Mouse (Mus musculus) right cerebral cortex, postnatal 25 days (tissue): ENCODE results near the gene Zfp62.
"Not testable (repeated sequence)": the region's sequence is repeated elsewhere in the genome, so short reads cannot be mapped to it uniquely, and the experiment has no call there.

Experiments
- DNase-seq: peaks from one replicate; pipeline ENCODE4 v3.0.0; 2022

The Zfp62 gene

DNA sequence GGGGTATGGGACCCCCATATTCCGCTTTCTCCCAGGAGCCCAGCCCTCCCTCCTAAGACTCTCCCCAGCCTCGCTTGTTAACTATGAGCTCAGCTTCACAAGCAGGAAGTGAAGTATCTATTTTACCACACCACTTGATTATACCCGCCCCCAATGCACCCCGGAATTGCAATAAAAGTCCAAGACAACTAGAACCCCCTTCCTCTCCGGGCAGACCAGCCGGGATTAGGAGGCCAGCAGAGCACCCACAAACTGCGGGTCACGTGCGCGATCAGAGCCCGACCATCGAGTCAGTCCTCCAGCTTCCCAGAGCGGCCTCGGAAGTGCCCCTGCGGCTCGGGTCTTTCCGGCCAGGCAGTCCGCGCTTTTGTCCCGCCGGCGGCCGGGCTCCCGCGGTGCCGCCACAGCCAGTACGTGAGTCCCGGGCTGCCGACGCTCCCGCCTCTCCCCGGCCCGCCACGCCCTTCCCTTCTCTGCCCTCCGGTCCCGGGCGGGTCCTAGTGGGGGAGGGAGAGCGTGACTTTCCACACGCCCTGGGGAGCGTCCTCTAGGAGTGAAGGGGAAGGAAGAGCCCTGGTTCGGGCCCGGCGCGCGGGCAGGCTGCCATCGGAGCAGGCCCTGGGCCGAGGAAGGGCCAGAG lies at the start of gene Zfp62:
Zfp62 (plus strand) TSS at position 164 of the 640 bp plus-strand sequence.
- DNase-seq, result peak; percentile 92

DNA sequence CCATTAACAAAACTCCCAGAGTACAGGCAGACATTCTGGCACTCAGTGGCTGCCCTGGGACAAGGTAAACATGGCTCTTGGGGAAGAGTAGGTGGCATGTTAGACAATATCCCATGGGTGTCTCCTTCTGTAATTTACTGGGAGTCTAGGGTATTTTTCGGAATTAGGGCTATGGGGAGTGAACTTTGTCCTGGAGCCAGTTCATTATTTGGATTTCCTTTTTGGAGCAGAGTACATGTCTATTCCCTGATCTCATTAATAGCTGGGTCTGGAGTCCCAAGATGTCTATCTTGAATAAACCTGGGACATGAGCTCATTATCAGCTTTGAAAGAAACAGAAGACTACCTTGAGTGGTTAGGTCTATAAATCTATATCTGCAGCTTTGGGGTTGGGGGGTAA lies 49.0 kb upstream of the Zfp62 start, which contains the start of gene Olfr1394:
Olfr1394 (plus strand) TSS at position 301 of the 400 bp plus-strand sequence.
- DNase-seq, result no peak

DNA sequence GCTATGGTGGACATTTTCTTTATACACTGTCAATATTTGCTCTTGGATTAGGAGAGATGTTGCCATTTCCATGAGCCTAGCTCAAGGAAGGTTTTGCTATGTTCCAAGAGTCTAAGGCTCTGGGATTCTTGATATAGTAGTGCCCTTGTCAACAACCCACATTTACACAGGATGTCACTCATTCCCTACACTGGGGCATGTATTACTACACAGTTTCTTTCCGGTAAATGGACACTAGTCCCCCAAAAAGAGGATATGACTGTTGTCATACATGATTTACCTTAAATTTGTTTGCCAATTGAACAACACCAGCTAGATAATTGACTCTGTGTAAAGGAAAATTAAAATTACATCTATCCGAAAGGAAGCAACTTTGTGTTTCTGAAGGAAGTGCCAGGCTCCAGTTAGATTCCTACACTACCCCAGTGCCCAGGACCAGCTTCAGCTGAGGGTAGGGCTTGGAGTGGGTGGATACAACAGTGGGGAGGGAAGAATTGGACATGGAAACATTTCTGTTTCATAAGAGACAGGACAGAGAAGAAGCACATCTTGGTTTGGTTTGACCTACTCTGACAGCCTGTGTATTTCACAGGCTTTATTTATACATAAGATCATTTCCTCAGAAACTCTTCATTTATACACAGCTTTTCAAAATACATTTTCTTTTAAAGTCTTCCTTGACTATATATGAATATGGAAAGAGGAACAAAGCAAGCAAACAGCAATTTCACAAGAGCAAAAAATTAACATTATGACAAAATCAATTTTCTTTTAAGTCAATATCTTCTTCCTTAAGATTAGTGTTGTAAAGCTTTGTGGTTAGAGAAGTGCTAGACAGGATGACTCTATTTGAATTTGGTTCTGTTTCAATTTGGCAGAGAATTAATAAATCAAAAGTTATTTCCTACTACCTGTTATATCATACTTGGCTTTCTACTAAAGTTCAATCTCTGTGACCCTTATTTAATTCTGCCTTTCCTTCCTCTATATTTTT lies 46.0 kb upstream of the Zfp62 start:
- no peak for DNase-seq

DNA sequence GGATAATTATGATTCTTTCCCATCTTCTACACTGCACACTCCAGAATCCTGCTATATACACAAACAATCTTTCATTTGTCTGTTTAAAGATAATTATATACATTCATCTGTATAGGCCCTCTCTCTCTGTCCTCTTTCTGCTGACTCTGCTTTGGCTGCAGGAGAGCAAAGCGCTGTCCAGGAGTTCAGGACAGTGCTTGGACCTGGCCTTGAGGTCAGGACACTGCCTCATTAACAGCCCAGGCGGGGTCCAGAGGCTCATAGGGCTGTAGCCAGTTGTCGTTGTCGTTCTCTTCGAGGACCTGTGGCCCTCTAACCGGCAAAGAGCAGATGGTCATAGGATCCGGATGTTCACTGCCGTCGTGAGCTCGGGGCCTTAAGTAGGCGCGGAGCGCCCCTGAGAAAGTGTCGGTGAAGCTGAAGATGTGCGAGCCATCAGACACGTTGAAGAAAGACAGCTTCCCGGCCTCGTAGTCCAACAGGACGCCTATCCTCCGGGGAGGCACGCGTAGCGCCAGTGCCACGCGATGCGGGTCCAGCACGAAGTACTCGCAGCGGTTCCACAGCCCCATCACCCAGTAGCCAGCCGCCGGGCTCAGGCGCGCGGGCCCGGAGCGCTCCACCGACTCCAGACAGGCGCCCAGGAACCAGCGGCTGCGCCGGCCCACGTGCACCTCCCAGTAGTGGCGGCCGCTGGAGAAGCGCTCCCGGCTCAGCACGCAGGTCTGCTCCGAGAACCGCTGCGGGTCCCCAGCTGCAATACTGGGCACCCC lies 34.1 kb upstream of the Zfp62 start:
- DNase-seq, result peak; percentile 47

DNA sequence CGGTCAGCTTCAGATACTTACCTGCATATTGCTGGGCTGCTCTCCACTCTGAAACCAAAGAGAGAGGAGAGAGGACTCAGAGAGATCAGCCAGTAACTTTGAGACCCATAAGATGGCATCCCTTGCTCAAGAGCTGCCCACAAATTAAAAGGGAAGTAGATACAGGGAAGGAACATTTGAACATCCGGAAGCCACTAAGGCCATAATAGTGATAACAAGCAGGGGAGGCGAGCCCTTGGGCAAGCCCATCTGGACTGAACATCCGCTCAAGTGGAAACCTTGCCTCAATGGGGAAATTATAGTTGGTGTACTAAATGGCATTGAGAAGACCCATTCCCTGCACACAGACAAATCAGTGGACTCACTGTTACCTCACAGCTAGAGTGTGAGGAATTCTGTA lies 32.5 kb upstream of the Zfp62 start:
- no peak for DNase-seq

DNA sequence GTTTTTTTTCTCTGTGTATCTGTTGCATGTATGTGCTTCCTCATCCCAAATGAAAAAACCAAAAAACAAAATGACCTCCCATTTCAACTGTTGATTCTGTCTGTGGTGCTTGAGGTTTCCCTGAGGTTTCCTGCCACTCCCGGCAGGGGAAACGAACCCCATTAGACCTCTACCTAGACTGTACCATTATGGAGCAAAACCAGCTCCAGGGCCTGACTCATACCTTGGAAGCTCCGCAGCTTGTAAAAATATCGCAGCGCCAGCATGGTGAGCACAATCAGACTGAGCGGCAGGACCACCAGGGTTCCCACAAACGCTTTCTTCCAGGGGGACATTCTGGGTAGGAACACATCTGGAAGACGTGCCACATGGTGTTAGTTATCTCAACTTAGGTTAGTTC lies 27.7 kb upstream of the Zfp62 start:
- no peak for DNase-seq

DNA sequence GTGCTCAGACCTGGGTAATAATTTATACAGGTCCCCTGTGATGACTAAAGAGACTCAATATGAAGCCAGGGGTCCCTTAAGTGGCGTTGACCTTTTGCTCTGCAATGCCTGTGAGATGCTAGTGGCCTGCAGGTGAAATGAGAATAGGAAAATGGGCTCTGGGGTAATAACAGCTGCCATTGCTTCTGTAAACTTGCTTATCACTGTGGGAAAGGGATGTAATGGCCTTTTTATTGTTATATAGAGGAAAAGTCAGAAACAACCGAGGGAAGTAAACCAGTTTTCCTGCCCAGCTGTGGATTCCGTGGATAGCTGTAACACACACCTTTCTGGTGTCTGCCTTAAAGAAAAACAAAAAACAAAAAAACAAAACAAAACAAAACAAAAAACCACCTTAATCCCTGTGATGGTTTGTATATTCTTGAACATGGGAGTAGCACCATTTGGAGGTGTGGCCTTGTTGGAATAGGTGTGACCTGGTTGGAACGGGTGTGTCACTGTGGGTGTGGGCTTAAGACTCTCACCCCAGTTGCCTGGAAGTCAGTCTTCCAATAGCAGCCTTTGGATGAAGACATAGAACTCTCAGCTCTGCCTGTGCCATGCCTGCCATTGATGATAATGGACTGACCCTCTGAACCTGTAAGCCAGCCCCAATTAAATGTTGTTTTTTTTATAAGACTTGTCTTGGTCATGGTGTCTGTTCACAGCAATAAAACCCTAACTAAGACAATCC lies 26.9 kb upstream of the Zfp62 start:
- DNase-seq, result not testable (repeated sequence)

DNA sequence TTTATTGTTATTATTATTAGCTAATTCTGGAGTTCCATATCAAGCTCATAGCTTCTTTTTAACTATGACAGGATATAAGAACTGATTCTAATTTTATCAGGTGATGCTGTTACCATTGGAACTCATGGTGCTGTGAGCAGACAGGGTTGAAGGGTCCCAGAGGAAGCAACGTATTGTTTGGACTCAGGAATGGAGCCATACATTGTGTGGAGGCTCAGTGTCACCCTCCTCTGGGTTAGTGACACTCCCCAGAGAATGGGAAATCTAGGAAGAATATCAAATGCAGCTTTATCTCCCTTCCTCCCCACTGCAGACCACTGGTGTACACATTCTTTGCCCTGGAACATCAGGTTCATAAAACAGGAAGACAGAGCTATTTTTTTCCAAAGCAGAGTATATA lies 19.9 kb upstream of the Zfp62 start:
- no peak for DNase-seq

DNA sequence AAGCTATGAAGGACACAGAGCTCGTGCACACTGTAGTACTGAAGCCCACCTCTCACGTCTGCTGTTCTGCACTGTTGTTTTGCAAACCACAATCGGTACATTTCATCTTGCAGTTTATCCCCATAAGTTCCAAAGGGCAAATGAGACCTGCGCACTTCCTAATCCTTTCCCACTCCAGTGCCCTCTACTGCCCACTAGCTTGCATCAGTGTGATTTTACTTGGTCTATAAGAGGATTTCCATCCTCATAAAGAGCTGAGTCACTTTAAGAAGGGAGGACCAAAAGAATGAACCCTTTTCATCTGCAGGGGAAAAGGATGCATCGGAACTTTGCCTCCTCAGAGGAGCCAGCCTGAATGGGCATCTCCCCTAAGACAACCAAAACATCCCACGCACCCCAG lies 16.6 kb upstream of the Zfp62 start:
- DNase-seq, result no peak

DNA sequence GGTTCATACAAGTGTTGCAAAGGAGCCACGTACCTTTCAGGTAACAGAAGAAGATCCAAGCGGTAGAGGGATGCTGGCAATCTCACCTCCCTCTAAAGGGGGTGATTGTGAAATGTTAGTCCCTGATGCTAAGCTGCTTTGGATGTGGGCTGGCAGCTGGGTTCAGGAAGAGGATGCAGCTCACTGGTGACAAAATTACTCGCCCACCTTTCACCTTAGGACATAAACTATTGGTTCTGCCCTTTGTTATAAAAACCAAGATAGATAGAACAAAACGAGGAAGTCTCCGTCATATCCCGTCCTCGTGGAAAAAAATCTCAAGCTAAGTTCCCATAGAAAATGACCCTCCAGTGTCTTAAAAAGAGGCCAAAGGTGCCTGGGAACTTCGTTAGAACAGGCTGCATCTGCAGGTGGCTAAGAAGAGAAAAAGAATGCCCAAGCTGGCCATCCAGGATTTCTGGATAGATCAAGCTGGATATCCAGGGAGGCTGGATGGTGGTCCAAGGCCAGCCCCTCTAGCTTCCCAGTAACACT lies 16.1 kb upstream of the Zfp62 start, which contains the start of gene Btnl9:
Btnl9 (minus strand) TSS at position 205 of the 534 bp plus-strand sequence.
- DNase-seq, result no peak

DNA sequence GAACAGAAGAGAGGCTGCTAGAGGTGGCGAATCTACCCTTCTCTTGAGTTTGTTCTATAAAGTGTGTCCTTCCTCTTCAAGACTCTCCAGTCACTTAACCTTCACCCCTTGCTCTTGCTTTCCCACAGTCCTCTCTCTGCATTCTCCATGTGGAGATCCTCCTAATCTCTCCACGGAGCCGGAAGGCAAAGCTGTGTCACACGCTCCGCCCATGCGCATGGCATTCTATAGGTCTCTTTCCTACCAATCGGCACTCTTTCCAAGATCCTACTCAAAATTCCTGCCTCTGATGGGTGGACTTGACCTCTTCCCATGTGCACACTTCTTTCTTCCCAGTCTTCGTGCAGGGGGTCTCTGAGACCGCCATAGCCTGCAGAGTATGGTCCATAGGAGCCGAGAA lies 15.4 kb upstream of the Zfp62 start:
- no peak for DNase-seq

DNA sequence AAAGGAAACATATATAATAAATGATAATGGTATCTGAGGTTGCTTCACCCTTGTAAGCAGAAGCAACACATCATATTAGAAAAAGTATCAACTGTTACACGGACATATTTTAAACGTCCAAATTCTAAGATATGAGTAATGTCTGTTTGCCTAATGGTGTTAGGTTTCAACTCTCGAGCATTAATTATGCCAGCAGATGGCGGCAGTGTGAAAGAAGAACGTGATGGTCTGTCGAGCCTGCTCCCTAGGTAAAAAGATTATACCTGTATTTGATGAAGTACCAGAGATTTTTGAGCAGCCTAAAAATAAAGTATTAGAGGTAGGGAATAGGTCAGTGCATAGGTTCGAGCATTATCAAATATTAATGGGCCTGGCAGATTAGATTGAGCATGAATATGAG lies 13.4 kb upstream of the Zfp62 start:
- peak; percentile 40 for DNase-seq

DNA sequence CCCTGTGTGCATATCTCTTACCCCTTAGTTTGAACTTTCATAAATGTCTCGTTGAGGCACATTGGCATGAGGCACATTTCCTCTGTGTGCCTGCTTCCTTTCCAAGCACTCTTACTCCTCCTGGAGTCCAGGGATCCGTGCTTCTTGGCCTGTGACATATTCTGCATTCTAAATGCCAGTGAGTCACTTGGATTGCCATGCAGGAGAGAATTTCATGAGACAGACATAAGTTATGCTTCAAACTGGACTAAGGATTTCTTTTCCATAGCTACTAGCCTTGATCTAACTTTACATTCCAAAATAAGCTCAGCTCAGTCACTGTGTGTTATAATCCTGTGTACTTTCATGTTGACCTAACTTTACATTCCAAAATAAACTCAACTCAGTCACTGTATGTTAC lies 12.0 kb upstream of the Zfp62 start:
- DNase-seq, result no peak

DNA sequence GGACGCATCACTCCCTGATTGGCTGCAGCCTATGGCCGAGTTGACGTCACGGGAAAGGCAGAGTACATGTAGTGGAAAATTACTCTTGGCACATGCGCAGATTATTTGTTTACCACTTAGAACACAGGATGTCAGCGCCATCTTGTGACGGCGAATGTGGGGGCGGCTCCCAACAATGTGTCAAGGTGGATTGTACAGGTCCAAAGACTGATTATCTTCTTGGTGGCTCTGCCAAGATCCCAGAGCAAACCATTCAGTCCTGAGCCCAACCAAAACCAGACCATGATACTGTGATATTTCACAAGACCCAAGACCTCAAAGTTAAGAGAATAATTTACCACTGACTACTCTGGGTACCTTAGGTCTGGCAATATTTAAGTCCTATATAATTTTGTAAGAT lies 8.3 kb upstream of the Zfp62 start:
- DNase-seq, result not testable (repeated sequence)

DNA sequence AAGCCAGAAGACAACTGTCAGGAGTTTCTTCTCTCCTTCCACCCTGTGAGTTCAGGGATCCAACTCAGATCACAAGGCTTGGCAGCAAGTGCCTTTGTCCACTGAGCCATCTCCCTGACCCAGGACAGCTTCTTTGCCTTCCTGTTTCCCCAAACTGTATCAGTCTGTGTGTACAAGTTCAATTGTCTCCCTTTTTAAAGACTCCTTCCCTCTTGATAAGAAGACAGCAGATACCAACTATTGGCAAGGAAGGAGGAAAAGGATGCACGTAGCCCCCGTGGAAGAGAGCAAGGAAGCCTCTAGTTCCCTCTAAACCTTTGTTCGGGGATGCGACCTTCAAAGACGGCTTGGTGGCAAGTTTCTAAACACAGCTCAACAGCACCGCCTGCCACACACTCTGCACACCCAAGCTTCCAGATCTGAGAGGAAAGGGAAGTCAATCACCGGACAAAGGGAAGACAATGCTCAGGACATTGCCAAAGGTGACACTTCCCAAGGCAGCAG lies 7.2 kb upstream of the Zfp62 start:
- no peak for DNase-seq

DNA sequence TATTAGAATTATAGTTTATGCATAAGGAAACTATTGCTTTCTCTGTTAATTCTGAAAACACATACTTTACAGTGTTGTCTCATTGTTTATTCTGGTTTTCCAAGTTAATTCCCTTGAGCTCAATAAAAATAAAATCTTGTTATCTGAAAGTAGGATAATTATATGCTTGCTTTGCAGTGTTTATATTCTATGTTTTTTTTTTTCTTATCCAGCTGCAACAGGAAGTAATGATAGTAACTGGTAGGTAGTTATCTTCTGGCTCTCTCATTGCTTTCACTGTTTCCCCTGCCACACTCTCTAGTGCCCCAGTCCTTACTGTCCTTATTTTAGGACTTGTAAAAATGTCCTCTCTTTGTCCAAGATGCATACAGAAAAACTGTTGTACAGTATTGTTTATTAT lies 2.4 kb upstream of the Zfp62 start:
- DNase-seq, result no peak

DNA sequence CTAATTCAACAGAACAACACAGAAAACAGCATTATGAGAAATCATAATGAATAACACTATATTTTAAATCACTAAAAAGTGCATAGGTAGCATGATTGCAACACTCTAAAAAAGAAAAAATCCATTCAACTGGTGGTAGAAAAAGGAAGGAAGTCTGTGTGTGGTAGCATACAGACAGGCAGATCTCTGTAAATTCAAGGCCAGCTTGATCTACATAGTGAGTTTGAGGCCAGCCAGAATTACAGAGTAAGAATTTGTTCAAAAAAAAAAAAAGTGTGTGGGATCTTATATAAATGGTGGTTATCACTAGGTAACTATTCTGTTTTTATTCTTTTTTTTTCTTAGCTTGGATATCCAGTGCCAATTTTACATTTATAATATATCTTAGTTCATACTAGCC lies 1.9 kb upstream of the Zfp62 start:
- DNase-seq, result no peak

DNA sequence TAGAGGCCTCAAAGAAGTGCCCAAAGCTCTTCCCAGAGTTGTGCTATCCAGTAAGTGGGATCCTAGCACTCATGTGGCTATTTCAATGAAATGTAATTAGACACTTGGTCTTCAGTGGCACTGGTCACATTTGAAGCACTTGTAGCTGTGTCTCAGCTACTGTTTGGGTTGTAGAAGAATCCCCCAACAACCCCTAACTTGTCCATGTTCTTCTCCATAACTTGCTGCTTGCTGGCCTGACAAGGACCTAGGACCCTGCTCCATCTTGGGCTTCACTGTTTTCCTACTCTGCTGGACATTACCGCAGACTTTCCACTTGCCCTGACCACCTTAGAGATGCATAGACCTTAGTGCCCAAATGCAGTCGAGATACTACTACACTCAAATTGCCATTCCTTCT lies 1.0 kb upstream of the Zfp62 start:
- DNase-seq, result no peak

DNA sequence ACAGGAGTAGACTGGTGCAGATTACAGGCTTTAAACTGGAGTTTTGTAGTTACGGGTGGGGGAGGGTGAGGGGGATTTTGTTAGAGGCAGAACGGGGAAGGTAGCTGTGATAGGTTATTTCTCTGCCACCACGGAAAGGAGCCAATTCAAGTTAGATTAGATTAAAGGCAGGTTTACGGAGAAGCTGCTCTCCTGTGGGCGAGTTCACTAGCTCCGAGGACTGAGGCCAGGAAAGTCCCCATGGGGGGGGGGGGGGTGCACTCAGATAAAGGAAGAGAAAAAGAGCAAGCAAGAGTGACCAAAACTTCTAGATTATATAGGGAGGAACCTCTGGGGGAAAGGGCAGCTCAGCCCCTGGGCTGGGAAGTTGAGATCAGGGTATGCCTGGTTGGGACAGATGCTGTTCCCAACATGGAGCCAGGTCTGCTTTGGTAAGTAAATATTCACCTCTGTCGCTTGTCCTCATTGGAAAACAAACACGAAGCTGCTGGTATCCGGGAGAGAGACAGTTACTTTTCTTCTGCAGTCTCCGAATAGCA lies 500 bp upstream of the Zfp62 start:
- DNase-seq, result peak; percentile 14

DNA sequence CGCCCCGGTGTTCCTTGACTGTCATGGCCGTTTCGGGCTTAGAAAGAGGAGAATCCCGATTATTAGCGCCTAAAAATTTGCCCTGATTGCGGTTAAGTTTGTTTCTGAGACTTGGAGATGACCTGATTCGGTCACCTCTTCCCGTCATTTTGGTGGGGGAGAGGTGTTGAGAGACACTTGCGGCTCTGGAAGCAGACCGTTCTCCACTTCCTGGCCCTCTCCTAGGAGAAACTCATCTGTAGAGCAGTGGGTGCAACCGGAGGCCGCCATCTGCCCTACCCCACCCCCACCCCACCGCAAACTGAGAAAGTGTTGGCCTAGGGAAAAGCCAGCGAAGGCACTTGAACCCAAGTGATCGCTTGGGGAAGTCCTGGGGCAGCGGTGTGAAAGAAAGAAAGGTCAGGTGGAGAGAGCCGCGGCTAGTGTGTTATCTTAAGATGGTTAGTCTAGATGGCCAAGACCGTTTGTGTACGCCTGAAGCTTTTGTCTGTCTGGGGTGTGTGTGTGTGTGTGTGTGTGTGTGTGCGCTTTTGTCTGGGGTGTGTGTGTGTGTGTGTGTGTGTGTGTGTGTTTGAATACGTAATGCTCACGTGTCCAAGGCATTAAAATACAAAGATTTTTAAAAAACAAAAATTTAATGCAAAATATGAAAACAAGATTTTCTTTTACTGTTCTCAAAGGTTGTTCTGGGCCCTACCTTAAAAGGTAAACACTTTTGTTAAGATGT lies 842 bp downstream of the Zfp62 start:
- DNase-seq, result no peak

DNA sequence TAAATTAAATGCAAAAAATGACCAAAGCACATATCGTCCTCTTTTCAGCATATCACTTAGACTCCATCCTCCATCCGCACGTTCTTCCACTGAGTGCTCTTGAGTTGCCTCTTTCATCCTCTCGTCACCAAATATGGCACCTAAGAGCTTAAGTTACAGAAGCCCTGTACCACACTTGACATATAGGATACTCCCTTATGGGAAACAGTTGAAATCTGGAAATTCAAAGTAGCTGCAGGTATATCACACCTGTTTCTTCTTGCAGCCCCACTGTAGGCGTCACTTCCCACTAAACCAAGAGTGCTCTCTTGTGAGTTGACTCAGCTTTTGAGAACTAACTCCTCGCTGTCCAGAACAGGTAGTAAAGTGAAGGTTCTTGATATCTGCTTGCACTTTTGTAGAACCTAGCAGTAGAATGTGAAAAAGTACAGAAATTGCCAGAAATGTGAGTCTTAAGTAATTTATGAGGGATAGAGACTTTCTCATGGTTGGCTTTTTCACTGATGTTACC lies 2.0 kb downstream of the Zfp62 start:
- no peak for DNase-seq
